ENCODE assay signal across 12 mouse cellular contexts in genomic region chr4:97988703-97989102, GRCm38 (mm10).
DNase-seq lines count a peak whose midpoint lies in the region; ATAC-seq lines count a peak whose summit lies in the region.
"Had no signal": no experiment of that assay in that cellular context is flagged by ENCODE, and none has a peak within 500 bp of the region (broad histone marks: within the 10 kb centered on the region; RNA-seq: fewer than 3 reads in every experiment).

No protein-coding gene starts in this region.

- peak; percentile 82 for DNase-seq in heart, adult 11 months
- DNase-seq in heart, postnatal 10 days, result no peak
- no peak for DNase-seq in hindbrain, embryonic 14.5 days (ENCODE audit: low spot score)
- DNase-seq in R1 (ENCODE audit: low read depth, low spot score), result peak; percentile 3
- no peak for DNase-seq in cerebellum, postnatal 4 days (ENCODE audit: low spot score in 2 of 2)
- DNase-seq: adrenal gland, postnatal 36 days; cerebellum, postnatal 36 days; gastrocnemius, postnatal 25 days; liver, postnatal 0 days; lung, postnatal 4 days had no signal

- intact Hi-C loops in heart, postnatal 10 days (cut with DNase I), result no loop called here

- H3K36me3 ChIP-seq in hindbrain, embryonic 16.5 days (ENCODE audit: control insufficient read depth, insufficient read depth, low read length), result no peaks in the 10 kb centered on the region
- H3K36me3 ChIP-seq in hindbrain, embryonic 14.5 days (replicated peaks; ENCODE audit: control insufficient read depth, insufficient read depth), result no peaks in the 10 kb centered on the region

- no peaks in the 10 kb centered on the region for H3K9me3 ChIP-seq in hindbrain, embryonic 16.5 days (ENCODE audit: control insufficient read depth, low read length)
- H3K9me3 ChIP-seq in hindbrain, embryonic 14.5 days (ENCODE audit: control insufficient read depth, low read length), result no peaks in the 10 kb centered on the region

- H3K27ac ChIP-seq in hindbrain, embryonic 16.5 days (ENCODE audit: low read depth, low read length), result no peak overlapping the region
- H3K27ac ChIP-seq in hindbrain, embryonic 14.5 days, result no peak overlapping the region

- no peak overlapping the region for H3K4me3 ChIP-seq in hindbrain, embryonic 16.5 days (ENCODE audit: low read length)
- H3K4me3 ChIP-seq in hindbrain, embryonic 14.5 days (replicated peaks; ENCODE audit: low read length), result no peak overlapping the region

- no peak overlapping the region for H3K4me2 ChIP-seq in hindbrain, embryonic 16.5 days (ENCODE audit: low read length)
- no peak overlapping the region for H3K4me2 ChIP-seq in hindbrain, embryonic 14.5 days (replicated peaks)

- WGBS in hindbrain, embryonic 16.5 days, result 49% methylated on average over 5 of the region's 5 CpGs
- WGBS in hindbrain, embryonic 14.5 days, result 32% methylated on average over 5 of the region's 5 CpGs

- H3K4me1 ChIP-seq in hindbrain, embryonic 16.5 days (ENCODE audit: control insufficient read depth, insufficient read depth, low read depth, low read length), result no peaks in the 10 kb centered on the region
- H3K4me1 ChIP-seq in hindbrain, embryonic 14.5 days (replicated peaks; ENCODE audit: control insufficient read depth, insufficient read depth, low read length), result peaks cover 9% of the 10 kb centered on the region; the same call in 1 of the 2 replicates

- no peaks in the 10 kb centered on the region for H3K27me3 ChIP-seq in hindbrain, embryonic 16.5 days (replicated peaks; ENCODE audit: control insufficient read depth, insufficient read depth, low read length)
- no peaks in the 10 kb centered on the region for H3K27me3 ChIP-seq in hindbrain, embryonic 14.5 days (ENCODE audit: control insufficient read depth, insufficient read depth, low read length)

- 0 out of 2 replicates have a peak, but pooled peaks have one; percentile 38 for ATAC-seq in hindbrain, embryonic 16.5 days
- no peak for ATAC-seq in hindbrain, embryonic 14.5 days (ENCODE audit: low FRiP score)
- 0 out of 2 replicates have a peak, but pooled peaks have one; percentile 13 for ATAC-seq in megakaryocyte progenitor cell, adult 5-6 weeks (replicated peaks; ENCODE audit: poor library complexity)
- ATAC-seq: liver, postnatal 0 days had no signal

- no peak overlapping the region for H3K9ac ChIP-seq in hindbrain, embryonic 16.5 days (ENCODE audit: low read depth, low read length)
- no peak overlapping the region for H3K9ac ChIP-seq in hindbrain, embryonic 14.5 days
- H3K9ac ChIP-seq: liver, postnatal 0 days had no signal

Comparison
In these comparisons a context has a peak if more than half of its experiments do, and no peak if none do; other contexts are left out.
1. DNase-seq: peak in heart, adult 11 months (single experiment) and R1 (single experiment); none in heart, postnatal 10 days (0 of 2), hindbrain, embryonic 14.5 days (single experiment) and cerebellum, postnatal 4 days (0 of 2).